24 mouse cellular contexts compared by ENCODE assay signal in genomic region chr12:98059419-98060180, GRCm38 (mm10).
DNase-seq lines count a peak whose midpoint lies in the region; ATAC-seq and TF ChIP-seq lines count a peak whose summit lies in the region.
"Had no signal": no experiment of that assay in that cellular context is flagged by ENCODE, and none has a peak within 500 bp of the region (broad histone marks: within the 10 kb centered on the region; RNA-seq: fewer than 3 reads in every experiment).

No protein-coding gene starts in this region.

- H3K4me1 ChIP-seq in hindbrain, postnatal 0 days (ENCODE audit: insufficient read depth, low read length): no peaks in the 10 kb centered on the region
- no peaks in the 10 kb centered on the region for H3K4me1 ChIP-seq in hindbrain, embryonic 13.5 days (replicated peaks)
- peaks cover 13% of the 10 kb centered on the region for H3K4me1 ChIP-seq in forebrain, embryonic 15.5 days
- H3K4me1 ChIP-seq: hindbrain, embryonic 10.5 days; intestine, embryonic 15.5 days; liver, embryonic 12.5 days had no signal

- no peak for TF ChIP-seq CTCF in hindbrain, postnatal 0 days (IDR thresholded peaks at IDR 0.05; ENCODE audit: low read depth)

- H3K27ac ChIP-seq in hindbrain, postnatal 0 days: no peak overlapping the region
- no peak overlapping the region for H3K27ac ChIP-seq in hindbrain, embryonic 13.5 days
- H3K27ac ChIP-seq in forebrain, embryonic 15.5 days (replicated peaks): peak overlapping the region; percentile 68
- H3K27ac ChIP-seq: hindbrain, embryonic 10.5 days; intestine, embryonic 15.5 days; liver, embryonic 12.5 days had no signal

- no peaks in the 10 kb centered on the region for H3K9me3 ChIP-seq in hindbrain, postnatal 0 days (ENCODE audit: low read length)
- no peaks in the 10 kb centered on the region for H3K9me3 ChIP-seq in hindbrain, embryonic 13.5 days
- no peaks in the 10 kb centered on the region for H3K9me3 ChIP-seq in forebrain, embryonic 15.5 days
- H3K9me3 ChIP-seq: hindbrain, embryonic 10.5 days; intestine, embryonic 15.5 days; liver, embryonic 12.5 days had no signal

- no peak overlapping the region for H3K4me3 ChIP-seq in hindbrain, postnatal 0 days (ENCODE audit: low read length)
- no peak overlapping the region for H3K4me3 ChIP-seq in hindbrain, embryonic 13.5 days
- no peak overlapping the region for H3K4me3 ChIP-seq in forebrain, embryonic 15.5 days
- H3K4me3 ChIP-seq: hindbrain, embryonic 10.5 days; intestine, embryonic 15.5 days; liver, embryonic 12.5 days had no signal

- no peaks in the 10 kb centered on the region for H3K27me3 ChIP-seq in hindbrain, postnatal 0 days (ENCODE audit: insufficient read depth, low read length)
- H3K27me3 ChIP-seq in hindbrain, embryonic 13.5 days: no peaks in the 10 kb centered on the region
- no peaks in the 10 kb centered on the region for H3K27me3 ChIP-seq in forebrain, embryonic 15.5 days
- H3K27me3 ChIP-seq: intestine, embryonic 15.5 days; liver, embryonic 12.5 days had no signal

- H3K4me2 ChIP-seq in hindbrain, postnatal 0 days (ENCODE audit: low read depth, low read length): no peak overlapping the region
- no peak overlapping the region for H3K4me2 ChIP-seq in hindbrain, embryonic 13.5 days
- H3K4me2 ChIP-seq in forebrain, embryonic 15.5 days (replicated peaks): no peak overlapping the region
- H3K4me2 ChIP-seq: intestine, embryonic 15.5 days; liver, embryonic 12.5 days had no signal

- peak; percentile 40 to 47 for DNase-seq in cerebellum, postnatal 10 days
- DNase-seq in cerebellum, postnatal 36 days: no peak
- DNase-seq in hindbrain, postnatal 0 days (ENCODE audit: low spot score): peak; percentile 9
- DNase-seq in NIH3T3 (ENCODE audit: low read depth): peak; percentile 3
- DNase-seq in heart, adult 11 months: no peak
- no peak for DNase-seq in spleen, postnatal 36 days (ENCODE audit: low spot score in 2 of 2)
- DNase-seq: adrenal gland, adult 2 months; adrenal gland, postnatal 36 days; cerebellum, adult 8-10 months; heart, postnatal 14 days; kidney, adult 2 months; kidney, postnatal 36 days; layer of hippocampus, postnatal 36 days; left cerebral cortex, postnatal 4 days; liver, postnatal 0 days; lung, postnatal 4 days; thymus, postnatal 4 days had no signal

- H3K9ac ChIP-seq in hindbrain, postnatal 0 days (replicated peaks; ENCODE audit: low read length): no peak overlapping the region
- no peak overlapping the region for H3K9ac ChIP-seq in hindbrain, embryonic 13.5 days
- no peak overlapping the region for H3K9ac ChIP-seq in forebrain, embryonic 15.5 days (replicated peaks)
- H3K9ac ChIP-seq: intestine, embryonic 15.5 days; liver, embryonic 12.5 days; liver, postnatal 0 days had no signal

- no peaks in the 10 kb centered on the region for H3K36me3 ChIP-seq in hindbrain, postnatal 0 days (ENCODE audit: insufficient read depth, low read length)
- H3K36me3 ChIP-seq in hindbrain, embryonic 13.5 days: no peaks in the 10 kb centered on the region
- no peaks in the 10 kb centered on the region for H3K36me3 ChIP-seq in forebrain, embryonic 15.5 days
- H3K36me3 ChIP-seq: G1E; hindbrain, embryonic 10.5 days; intestine, embryonic 15.5 days; liver, embryonic 12.5 days had no signal

- ATAC-seq in hindbrain, postnatal 0 days: no peak
- ATAC-seq in hindbrain, embryonic 13.5 days (ENCODE audit: low FRiP score): no peak
- peak; percentile 94 for ATAC-seq in forebrain, embryonic 15.5 days (replicated peaks)
- ATAC-seq: hindbrain, embryonic 16.5 days; intestine, embryonic 15.5 days; liver, embryonic 12.5 days; liver, postnatal 0 days had no signal

- 50% methylated on average over 7 of the region's 7 CpGs for WGBS in hindbrain, postnatal 0 days
- WGBS in hindbrain, embryonic 13.5 days: 74% methylated on average over 7 of the region's 7 CpGs
- 18% methylated on average over 7 of the region's 7 CpGs for WGBS in forebrain, embryonic 15.5 days

Comparison
In these comparisons a context has a peak if more than half of its experiments do, and no peak if none do; other contexts are left out.
1. DNase-seq: peak in cerebellum, postnatal 10 days (2 of 2), hindbrain, postnatal 0 days (single experiment) and NIH3T3 (single experiment); none in cerebellum, postnatal 36 days (0 of 2), heart, adult 11 months (single experiment) and spleen, postnatal 36 days (0 of 2).